Mouse (Mus musculus): Measurements from ENCODE around the gene Slc6a3. TPM values are rescaled to one million over a fixed set of nuclear protein-coding genes. Genes with fewer than 3 reads are reported as not detected.

Slc6a3 gene
- polyA plus RNA-seq (2017; shearing (Covaris generic)), result under 1 TPM; 0.07 to 0.27 TPM

DNA sequence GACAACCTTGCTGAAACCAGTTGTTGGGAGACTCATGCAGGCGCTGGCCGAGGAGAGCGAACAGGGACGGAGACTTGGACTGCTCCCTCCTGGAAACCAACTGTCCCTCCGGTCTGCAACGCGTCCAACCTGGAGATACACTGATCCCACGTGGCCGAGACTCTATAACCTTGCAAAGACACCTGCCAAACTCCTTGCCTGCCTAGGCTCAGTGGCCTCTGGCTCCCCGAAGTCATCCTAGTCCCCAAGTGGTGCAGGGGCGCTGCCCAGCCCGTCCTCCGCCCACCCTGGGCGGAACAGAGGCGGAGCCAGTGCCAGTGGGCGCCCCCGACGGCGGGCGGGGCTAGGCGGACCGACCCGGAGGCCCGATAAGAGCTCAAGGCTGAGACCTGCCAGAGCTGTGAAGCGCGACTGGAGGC lies at the start of gene Slc6a3:
Slc6a3 (plus strand) TSS at position 345 of the 419 bp plus-strand sequence.

DNA sequence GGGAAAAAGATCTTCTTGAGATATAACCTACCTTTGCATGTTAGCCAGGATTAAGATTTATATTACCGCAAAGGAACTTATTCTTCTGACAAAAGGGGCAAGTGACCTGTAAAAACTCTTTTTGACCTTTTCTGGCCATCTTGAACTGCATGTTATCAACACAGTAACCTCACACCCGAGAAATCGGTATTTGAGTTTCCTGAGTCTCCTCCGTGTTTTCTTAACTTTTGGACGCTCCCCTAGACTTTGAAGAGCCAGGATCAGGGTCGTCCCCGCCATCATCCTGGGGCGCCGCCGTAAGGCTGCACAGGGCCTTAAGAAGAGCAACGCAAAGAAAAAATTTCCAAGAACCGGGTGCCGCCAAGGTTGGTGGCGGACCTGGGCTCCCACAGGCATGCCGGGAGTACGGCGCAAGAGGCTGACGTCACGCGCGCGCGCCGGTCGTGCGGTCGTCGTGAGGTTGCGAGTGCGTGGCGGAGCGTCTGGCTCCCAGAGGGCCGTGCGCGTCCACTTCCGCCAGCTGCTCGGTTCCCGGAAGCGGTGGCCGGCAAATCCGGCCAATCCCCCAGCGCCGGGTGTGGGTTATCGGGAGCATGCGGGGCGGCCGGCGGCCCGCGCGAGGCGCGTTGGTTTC lies 67.1 kb downstream of the Slc6a3 start, which contains the start of gene Clptm1l:
Clptm1l (plus strand) TSS at position 485 of the 634 bp plus-strand sequence.

DNA sequence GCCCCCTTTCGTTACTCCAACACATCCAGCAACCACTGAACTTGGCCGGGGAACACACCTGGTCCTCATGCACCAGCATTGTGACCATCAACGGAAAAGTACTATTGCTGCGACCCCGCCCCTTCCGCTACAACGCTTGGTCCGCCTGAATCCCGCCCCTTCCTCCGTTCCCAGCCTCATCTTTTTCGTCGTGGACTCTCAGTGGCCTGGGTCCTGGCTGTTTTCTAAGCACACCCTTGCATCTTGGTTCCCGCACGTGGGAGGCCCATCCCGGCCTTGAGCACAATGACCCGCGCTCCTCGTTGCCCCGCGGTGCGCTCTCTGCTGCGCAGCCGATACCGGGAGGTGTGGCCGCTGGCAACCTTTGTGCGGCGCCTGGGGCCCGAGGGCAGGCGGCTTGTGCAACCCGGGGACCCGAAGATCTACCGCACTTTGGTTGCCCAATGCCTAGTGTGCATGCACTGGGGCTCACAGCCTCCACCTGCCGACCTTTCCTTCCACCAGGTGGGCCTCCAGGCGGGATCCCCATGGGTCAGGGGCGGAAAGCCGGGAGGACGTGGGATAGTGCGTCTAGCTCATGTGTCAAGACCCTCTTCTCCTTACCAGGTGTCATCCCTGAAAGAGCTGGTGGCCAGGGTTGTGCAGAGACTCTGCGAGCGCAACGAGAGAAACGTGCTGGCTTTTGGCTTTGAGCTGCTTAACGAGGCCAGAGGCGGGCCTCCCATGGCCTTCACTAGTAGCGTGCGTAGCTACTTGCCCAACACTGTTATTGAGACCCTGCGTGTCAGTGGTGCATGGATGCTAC lies 90.4 kb downstream of the Slc6a3 start, which contains the start of gene Tert:
Tert (plus strand) TSS at position 167 of the 805 bp plus-strand sequence.

Other genes starting within 250 kb of the Slc6a3 start
- 10 to 100 TPM; 88.4 to 91.8 TPM for gene Mrpl36, start 208.2 kb upstream of the Slc6a3 start, polyA plus RNA-seq (2017; shearing (Covaris generic))
- gene Ndufs6, start 208.2 kb upstream of the Slc6a3 start, polyA plus RNA-seq (2017; shearing (Covaris generic)), result 100 to 1,000 TPM; 133 to 146 TPM
- 10 to 100 TPM; 57.1 to 62.9 TPM for gene Lpcat1, start 69.5 kb upstream of the Slc6a3 start, polyA plus RNA-seq (2017; shearing (Covaris generic))
- gene Clptm1l, start 67.3 kb downstream of the Slc6a3 start, polyA plus RNA-seq (2017; shearing (Covaris generic)), result 100 to 1,000 TPM; 213 to 222 TPM
- gene Tert, start 90.2 kb downstream of the Slc6a3 start, polyA plus RNA-seq (2017; shearing (Covaris generic)), result 1 to 10 TPM; 6.0 to 7.4 TPM
- gene Slc6a18, start 141.3 kb downstream of the Slc6a3 start, polyA plus RNA-seq (2017; shearing (Covaris generic)), result under 1 TPM in 1 of 2 experiments, not detected in 1; 0.22 TPM
- under 1 TPM in 1 of 2 experiments, not detected in 1; 0.95 TPM for gene Slc6a19, start 168.1 kb downstream of the Slc6a3 start, polyA plus RNA-seq (2017; shearing (Covaris generic))
- 100 to 1,000 TPM in 1 of 2 experiments, 10 to 100 TPM in 1; 65.7 to 122 TPM for gene Slc12a7, start 196.3 kb downstream of the Slc6a3 start, polyA plus RNA-seq (2017; shearing (Covaris generic))